Mouse (Mus musculus): Measurements from ENCODE around the gene Arid3c.

The Arid3c gene

DNA sequence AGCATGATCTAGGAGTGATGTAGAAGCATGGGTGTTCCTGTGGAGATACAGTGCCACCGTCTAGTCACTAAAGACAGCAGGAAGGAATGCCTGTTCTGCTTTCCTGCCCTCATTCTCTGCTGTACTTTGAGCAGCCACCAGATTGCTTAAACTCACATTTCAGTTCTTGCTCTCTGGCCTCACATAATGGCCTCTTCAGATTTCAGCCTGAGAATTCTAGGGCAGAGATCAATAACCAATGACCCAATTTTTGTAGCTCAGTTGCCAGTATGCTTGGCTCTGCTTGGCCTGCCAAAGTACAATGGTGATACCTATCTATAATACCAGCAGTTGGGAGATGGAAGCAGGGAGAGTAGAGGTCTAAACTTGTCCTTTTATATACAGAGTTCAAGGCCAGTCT is 14.1 kb upstream of the Arid3c start:
- DNase-seq (ENCODE audit: low read depth, low spot score), result no peak

DNA sequence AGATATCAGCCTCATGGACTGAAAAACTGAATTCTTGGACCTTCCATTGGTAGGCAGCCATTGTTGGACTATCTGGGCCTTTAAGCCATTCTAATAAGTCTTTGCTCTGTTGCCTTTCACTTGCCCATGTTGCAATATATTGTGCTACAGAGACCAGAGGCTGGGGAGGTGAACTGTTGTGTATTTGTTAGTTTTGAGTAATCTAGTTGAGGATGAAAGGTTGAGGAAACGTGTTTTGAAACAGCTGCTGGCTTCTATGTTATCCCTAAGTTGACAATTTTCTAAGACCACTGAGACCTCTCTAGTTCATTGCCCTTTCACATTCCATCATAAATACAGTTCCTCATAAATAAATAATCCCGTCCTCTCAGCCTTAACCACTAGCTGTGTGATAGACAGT is 13.2 kb upstream of the Arid3c start:
- no peak for DNase-seq (ENCODE audit: low read depth, low spot score)

DNA sequence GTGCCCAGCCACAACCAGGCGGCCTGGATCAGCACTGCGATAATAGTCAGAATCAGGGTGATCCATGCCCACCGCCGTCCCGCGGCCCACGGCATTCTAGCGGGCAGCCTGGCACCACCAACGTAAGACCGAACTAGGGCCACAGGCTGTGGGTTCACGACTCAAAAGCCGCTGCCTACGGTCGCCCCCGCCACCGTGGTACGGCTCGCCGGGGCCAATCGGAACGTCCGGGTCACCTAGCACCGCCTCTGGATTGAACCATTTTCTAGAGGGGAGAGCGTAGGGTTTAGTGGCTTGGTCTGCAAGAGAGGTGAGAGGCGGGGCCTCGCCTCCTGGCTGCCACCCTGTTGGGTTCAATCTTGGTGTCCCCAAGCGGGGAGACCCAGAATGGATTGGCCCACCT is 10.2 kb upstream of the Arid3c start:
- peak; percentile 86 for DNase-seq (ENCODE audit: low read depth, low spot score)

DNA sequence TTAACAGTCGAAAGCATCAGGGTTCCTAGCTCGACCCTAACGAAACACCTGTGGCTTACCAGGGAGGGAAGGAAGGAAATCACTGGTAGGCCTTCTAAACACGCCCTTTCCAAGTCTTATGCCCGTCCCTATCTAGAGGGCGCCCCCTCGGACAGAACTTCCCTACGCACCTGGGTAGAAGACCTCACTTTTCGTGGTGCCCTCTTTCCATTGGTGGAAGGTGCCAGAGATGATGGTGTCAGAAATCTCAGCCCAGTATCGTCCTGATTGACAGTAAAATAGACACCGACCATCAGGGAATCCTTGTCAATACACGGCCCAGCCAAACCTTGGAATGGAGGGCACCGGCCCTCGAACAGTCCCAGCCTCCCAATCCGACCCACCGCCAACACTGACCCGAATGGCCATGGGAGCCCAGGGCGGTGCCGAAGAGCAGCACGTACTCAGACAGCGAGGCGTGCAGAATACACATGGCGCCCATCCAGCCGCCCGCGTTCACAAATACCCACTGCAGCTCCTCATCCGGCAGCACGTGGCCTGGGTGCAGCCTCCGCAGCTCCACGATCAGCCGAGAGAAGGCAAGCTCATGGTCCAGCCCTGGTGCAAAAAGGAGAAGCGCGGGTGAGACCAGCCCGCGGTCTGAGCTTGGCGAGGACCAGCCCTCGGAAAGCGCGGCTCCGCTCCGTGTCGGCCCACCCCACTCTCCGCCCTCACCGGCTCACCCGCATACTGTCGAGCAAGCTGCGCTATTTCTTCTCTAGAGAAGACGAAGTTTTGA is 9.6 kb upstream of the Arid3c start:
- peak; percentile 50 for DNase-seq (ENCODE audit: low read depth, low spot score)

DNA sequence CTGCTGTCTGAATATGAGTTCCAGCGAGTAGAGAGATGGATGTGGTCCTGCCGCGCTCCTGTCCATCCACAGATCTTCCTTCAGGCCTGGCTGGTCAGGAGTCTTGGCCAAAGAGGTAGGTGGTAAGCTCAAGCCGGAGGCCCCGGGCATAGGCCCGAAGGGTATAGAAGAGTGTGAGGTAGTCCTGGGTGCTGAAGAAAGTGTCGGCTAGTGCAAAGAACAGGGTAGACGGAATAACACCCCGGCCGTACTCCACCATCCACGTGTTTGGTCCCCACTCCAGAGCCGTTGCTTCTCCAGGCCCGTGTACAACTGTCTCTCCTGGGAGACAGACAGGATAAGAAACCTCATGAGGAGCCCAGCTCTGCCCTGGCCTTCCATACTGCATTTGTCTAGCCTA is 8.3 kb upstream of the Arid3c start:
- no peak for DNase-seq (ENCODE audit: low read depth, low spot score)

DNA sequence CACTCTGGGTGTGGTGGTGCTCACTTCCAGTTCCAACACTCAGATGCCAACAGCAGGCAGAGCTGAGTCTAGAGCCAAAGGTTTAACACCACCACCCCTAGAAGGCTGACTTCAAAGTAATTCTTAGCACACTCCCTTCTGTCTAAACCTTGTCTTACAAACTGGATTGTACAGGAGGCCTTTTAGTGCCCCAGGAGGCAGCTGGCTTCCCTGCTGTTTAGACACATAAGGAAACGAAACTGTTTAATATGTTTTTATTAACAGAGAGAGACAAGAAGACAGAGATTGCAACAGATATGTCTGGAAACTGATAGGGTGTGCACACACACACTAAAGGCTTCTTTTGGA is 7.3 kb upstream of the Arid3c start:
- no peak for DNase-seq (ENCODE audit: low read depth, low spot score)

DNA sequence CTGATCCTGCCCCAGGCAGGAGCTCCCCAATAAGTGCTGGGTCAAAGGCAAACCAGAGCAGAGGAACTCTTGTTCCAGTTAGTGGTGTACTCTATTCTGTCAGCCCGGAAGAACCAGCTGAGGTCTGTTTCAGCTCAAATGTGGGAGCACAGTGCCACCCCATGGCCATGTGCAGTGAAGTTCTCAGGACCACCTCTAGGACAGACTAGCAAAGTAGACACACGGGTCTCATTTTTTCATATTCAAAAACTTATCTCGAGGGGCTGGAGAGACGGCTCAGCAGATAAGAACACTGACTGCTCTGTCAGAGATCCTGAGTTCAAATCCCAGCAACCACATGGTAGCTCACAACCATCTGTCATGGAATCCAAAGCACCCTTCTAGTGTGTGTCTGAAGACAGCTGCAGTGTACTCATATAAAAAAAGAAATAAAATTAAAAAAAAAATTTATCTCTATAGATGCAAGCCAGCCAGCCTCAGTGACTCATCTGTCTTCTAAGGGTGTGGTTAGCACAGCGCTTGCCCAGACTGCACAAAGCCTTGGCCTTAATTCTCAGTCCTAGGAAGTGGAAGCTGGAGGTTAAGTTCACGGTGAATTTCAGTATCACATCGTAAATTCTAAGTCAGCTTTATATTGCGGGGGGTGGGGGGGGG is 6.8 kb upstream of the Arid3c start:
- peak; percentile 57 for DNase-seq (ENCODE audit: low read depth, low spot score)

DNA sequence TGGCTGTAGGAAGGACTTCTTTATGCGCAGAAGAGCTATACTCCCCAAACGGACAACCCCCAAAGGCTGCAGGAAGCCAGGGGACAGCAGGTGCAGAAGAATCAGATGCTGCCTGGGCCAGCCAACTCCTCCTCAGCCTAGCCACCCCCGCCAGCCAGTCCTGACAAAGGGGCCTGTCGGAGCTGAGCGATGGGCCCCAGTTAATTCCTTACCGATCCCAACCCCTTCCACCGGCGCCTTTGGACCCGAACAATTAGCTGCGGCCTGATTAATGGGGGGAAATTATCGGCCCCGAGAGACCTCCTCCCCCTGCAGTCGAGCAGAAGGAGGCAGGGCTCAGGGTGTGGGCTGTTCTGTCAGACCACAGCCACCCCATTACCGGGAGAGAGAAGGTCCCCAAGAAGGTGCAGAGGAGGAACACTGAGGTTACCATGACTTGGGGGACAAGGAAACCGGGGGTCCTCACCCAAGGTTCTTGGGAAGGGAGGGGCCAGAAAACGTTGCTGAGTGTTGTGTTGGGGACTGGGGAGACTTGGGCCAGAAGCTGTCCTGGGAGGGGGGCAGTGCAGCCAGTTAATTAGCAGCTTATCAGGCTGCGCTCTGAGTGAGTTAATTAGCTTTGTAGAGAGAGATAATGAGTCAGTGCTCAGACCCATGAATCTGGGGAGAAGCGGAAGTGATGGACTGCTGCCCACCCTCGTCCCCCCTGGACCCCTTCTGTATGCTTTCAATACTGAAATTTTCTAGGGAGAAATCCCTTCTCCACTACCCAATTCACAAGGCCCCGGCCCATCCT is 3.9 kb downstream of the Arid3c start:
- DNase-seq (ENCODE audit: low read depth, low spot score), result no peak

DNA sequence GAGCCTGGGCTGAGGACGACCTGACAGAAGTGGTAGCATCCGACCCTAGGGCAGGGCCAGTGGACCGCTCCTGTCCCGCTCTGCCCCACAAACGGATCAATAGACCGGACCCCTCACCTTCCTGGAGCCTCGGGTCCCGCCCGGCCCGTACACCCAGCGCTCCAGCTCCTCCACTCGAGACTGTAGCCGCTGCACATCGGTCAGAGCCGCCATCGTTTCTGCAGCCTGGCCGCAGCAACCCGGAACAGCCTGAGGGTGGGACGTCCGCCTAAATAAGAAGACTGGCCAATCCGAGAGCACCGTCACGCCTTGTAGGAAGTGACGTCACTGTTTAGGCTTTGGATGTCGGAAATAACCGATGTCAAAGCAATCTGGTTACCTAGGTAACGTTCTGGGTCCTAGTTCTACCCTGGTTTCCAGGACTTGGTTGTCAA is 8.0 kb downstream of the Arid3c start, which contains the start of gene Dctn3:
Gene Dctn3 (minus strand): TSS at position 253 of the 434 bp plus-strand sequence.
- peak; percentile 94 for DNase-seq (ENCODE audit: low read depth, low spot score)

DNA sequence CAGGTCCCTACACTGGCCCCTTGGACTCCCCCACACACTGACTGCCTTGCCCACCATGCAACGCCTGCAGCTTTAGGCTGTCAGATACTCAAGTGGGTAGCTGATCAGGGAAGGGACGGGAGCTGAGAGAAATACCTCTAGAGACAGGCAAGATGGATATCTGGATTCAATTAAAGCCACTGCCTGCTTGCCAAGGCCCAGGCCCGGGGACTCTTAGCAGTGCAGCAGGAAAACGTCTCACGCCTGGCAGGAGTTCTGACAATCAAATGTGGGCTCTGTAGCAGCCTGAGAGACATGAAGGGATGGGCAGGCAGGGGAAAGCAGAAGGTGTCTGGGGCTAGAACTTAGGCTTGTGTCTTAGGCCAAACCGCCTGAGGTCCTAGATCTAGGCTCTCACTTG is 14.1 kb downstream of the Arid3c start:
- no peak for DNase-seq (ENCODE audit: low read depth, low spot score)

DNA sequence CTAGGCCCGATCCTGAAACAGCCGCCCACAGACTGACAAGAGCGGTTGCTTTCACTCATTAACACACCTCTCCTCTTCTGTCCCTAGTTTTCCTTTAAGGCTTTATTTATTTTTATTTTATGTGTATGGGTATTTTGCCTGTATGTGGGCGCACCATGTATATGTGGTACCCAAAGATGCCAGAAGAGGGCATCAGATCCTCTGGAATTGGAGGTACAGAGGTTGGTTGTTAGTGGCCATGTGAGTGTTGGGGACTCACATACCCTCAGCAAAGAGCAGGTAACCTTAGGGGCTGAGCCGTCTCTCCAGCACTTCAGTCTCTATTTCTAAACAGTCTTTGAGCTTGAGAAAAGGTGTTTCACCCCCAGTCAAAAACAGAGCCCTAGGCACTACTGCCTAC is 15.3 kb downstream of the Arid3c start:
- no peak for DNase-seq (ENCODE audit: low read depth, low spot score)

DNA sequence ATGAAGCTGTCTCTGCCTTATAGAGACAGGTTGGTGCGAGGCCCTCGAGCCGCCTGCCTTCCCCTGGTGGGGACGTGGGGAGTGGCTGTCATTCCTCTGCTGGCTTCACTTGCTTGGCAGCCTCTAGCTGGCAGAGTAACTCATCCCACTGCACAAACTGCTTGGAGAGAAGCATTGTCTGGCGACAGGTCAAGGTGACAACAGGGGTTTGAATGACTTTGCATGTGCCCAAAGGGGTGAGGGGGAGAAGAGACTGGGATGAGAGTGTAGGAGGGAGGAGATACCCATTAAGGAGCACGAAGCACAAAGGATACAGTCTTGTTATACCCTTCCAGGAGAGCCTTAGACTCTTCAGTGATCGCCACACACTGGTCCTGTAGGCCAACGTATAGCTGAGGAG is 15.9 kb downstream of the Arid3c start:
- DNase-seq (ENCODE audit: low read depth, low spot score), result no peak

DNA sequence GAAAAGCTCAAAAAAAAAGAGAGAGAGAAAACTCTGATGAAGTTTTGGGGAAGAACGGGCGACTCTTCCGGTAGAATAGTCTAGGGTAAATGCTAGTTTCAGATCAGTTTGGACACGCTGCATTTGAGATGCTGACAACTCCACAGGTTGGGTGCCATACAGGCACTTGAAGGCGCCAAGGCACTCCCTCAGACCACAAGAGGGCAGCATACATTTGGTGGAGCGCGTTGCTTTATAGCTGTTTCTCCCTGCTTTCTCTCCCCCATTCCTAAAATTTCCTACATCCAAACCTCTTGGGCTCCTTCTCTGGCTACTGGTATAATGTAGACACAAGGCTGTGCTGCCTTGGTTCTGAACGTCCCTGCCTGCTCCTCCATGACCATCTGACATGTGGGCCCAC is 16.7 kb downstream of the Arid3c start:
- DNase-seq (ENCODE audit: low read depth, low spot score), result peak; percentile 55

DNA sequence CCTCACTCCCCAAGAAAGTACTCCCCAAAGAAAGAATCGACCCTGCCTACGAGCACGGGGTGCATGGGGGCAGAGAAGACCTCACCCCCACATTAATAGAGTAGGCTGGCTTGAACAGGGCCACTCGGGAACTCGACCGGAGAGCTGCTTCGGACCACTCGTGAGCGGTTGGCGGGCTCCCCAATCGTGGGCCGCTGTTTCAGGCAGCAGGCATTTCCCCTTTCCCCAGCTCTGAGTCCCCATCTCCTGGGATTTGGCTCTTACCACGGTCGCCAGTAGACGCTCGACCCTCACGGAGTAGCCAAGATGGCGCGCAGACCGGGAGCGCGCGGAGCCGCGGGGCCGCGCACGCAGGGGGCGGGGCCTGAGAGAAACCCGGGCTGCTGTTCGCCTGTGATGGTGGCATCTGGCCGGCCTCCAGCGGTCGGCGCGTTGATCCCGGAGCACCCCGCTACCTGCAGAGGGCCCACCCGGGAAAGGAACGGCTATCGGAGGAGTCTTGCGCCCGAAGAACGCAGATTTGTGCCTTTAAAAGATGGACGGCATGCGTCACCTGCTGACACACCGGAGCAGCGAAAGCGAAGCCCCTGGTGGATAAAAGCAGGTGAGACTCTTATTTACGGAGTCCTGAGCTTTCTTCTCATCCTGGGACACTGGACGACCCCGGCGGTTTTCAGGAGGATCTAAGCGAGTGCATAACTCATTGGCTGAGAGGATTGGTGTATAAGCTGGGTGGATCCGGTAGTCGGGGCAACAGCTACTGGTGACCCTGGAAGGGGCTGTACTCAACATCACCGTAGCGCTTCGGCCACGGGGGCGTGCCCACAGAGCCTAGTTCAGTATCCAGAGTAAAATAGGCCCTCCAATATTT is 17.5 kb downstream of the Arid3c start, which contains the start of gene Rpp25l:
Gene Rpp25l (minus strand): TSS at position 338 of the 871 bp plus-strand sequence.
- peak; percentile 73 for DNase-seq (ENCODE audit: low read depth, low spot score)

DNA sequence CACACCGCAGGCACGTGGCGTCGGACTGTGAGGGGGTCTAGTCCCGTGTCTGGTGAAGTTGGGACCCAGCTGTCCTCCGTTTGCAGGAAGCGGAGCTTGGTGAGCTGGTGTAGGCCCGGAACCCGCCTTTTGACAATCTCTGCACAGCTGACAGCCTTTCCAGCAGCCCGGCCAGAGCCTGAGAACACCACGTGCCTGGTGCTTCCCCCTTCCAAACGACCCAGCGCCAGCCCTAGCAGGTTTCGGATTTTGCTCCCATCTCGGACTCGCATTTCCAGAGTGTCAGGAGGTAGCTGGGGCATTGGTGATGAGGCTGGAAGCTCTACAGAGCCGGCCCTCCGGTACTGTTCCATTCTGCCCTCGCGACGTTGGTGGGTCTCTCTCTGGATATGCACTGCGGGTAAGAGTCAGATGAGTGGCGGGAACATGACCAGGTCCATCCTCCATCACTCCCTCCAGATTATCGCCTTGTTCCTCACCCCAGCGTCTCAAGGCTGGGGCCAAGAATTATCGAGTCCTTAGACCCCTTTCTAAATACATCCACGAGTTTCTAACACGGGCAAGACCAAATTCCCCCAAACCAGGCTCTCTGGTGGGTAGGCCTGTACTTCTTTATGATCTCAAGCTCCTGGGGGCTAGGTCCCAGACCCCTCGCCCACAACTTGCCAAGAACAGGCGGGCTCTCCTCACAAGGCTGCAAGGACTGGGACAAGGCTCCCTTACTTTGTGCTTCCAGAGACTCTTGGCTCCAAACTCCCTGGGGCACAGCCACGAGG is 18.3 kb downstream of the Arid3c start:
- peak; percentile 63 for DNase-seq (ENCODE audit: low read depth, low spot score)

DNA sequence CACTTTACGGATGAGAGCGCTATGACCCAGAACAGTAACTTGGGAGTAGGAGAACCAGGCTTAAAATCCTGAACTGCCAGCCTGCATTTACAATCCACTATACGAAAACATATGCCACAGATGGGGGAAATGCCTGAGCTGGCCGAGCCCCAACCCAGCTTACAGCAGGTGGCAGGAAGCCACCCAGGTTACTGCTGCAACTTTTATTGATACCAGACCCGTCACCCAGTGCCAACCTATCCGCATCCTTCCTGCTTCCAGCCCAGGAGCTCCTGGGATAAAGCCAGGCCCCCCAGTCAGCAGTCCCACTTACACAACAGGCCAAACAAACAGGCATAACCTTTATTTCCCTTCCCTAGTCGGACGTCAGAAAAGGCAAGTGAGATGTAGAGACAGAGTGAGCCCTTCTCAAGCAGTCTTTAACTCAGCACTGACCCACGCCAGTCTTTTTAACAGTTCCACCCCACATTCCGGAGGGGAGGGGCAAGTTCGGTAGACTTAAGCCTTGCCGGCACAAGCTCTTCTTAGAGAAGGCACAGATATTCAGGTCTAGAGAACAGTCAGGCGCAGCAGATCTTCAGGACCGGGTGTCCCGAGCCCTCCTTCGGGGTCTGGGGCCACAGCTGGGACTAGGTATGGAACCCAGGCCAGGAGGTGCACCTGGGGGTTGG is 19.1 kb downstream of the Arid3c start:
- DNase-seq (ENCODE audit: low read depth, low spot score), result no peak

DNA sequence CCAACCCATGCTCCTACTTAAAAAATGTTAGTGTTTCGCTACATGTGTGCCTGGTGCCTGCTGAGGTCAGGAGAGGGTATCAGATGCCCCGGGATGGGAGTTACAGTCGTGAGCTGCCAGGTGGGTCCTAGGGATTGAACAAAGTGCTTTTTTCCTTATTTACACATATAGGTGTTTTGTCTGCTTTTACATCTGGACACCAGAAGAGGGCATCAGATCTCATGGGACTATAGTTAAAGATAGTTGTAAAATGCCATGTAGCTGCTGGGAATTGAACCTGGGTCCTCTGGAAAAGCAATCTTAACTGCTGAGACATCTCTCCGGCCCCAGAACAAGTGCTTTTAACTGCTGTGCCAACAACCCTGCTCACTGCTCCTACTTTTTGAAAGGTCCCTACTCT is 20.7 kb downstream of the Arid3c start:
- DNase-seq (ENCODE audit: low read depth, low spot score), result no peak

DNA sequence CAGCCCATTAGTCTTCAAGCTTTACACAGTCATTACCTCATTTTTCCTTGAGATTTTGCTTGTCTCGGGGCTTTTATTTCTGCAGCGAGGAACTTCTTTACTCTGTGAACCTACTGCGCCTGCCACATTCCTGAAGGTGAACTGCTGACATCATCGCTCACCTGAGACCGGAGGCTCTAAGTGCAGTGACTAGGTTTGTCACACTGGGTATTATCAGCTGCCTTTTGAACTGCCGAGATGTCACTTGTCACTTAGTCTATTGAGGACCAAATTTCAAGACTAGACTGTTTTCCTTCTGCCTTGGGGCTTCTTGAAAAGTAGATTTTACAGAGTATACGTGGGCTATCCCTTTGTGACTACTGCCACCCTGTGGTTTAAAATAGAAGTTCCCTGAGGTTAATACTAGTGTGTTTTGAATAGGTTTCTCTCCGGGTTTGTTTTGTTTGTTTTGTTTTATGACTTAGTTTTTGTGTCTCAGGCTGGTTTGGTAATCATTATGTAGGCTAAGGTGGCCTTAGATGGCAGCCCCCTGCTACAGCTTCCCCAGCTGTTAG is 22.7 kb downstream of the Arid3c start:
- no peak for DNase-seq (ENCODE audit: low read depth, low spot score)

DNA sequence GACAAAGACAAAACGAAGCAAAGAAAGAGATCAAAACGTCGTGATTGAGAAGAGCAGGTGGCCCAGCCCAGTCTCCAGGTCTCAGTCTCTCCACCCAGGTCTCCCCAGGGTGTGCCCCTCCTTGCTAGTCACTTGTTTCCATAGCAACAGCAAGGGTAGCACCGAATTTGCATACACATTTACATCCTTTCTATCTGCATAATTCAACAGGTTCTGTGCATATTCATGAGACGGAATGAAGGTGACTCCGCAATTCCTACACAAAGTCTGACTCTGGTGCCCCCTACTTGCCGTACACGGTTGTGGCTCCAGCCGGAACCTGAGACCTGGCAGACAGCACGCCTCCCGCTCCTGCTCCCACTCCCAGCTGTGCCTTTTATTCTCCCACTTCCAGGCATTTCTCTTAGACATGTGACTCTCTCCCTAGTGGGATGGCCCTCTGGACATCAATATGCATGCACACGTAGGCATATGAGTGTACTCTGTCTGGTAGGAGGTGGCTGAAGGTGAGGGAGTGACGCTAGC is 23.9 kb downstream of the Arid3c start:
- peak; percentile 57 for DNase-seq (ENCODE audit: low read depth, low spot score)

Measured in skeletal muscle tissue, adult 2 months (tissue).